Mouse (Mus musculus) left cerebral cortex, postnatal 14 days (tissue): Measurements from ENCODE around the gene Trim43c. TPM values are rescaled to one million over a fixed set of nuclear protein-coding genes. Genes with fewer than 3 reads are reported as not detected.
"Not testable (repeated sequence)": the region's sequence is repeated elsewhere in the genome, so short reads cannot be mapped to it uniquely, and the experiment has no call there.

Experiments used
- DNase-seq, 2 experiments: peaks; one replicate each; pipeline ENCODE4 v3.0.0; 2021 to 2022; ENCODE audit warnings: low spot score in 2 of 2, mixed read lengths in 1 of 2
- intact Hi-C: fragments of 180-260 bp; cut with DNase I; formaldehyde crosslinking; loops from one replicate; pipeline ENCODE4 v1.15.1; 2025
- long read RNA-seq, 2 experiments: library from polyadenylated mRNA; stranded (forward); transcript quantifications; one replicate each; pipeline ENCODE4 v2.0.0; 2021
- total RNA-seq, 2 experiments: library from RNA; stranded (reverse); gene quantifications; 2 replicates each; pipeline ENCODE4 v1.2.3; 2021

Gene Trim43c
- not detected for total RNA-seq
- long read RNA-seq, experiment 1: 0 reads
- long read RNA-seq, experiment 2: 0 reads

DNA sequence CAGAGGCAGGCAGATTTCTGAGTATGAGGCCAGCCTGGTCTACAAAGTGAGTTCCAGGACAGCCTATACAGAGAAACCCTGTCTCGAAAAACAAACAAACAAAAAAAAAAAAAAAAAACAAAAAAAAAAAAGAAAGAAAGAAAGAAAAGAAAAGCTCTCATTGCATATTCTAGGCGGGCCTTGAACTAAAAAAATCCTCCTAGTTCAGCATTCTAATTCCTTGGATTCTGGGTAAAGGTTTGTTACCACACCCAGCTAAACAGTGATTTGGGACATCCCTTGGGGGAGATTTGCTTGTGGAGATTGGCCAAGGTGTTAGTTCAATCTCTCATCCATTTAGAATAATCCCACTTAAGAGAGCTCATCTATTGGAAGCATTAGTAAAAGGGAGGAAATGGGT is at the start of gene Trim43c:
Gene Trim43c (plus strand): TSS at position 301 of the 400 bp plus-strand sequence.
- DNase-seq, intact Hi-C loops: not testable (repeated sequence)

DNA sequence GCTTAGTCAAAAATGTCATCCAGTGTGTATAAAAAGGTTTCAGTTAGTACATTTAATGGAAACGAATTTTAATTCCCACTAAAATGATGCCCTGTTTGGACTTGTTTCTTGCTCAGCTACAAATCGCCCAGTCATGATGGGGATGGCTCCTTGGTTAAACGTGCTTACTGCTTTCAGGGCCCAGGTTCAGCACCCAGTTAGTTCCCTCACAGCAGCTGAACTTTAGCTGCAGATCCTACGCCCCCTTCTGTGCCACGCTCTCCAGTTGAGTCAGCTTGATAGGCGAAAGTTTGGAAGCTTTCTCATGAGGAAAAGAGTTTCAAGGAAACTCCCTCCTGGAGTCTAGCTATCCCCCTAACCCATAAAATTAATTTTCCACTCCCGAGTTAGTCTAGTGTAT is 14.1 kb downstream of the Trim43c start:
- DNase-seq, intact Hi-C loops: not testable (repeated sequence)

DNA sequence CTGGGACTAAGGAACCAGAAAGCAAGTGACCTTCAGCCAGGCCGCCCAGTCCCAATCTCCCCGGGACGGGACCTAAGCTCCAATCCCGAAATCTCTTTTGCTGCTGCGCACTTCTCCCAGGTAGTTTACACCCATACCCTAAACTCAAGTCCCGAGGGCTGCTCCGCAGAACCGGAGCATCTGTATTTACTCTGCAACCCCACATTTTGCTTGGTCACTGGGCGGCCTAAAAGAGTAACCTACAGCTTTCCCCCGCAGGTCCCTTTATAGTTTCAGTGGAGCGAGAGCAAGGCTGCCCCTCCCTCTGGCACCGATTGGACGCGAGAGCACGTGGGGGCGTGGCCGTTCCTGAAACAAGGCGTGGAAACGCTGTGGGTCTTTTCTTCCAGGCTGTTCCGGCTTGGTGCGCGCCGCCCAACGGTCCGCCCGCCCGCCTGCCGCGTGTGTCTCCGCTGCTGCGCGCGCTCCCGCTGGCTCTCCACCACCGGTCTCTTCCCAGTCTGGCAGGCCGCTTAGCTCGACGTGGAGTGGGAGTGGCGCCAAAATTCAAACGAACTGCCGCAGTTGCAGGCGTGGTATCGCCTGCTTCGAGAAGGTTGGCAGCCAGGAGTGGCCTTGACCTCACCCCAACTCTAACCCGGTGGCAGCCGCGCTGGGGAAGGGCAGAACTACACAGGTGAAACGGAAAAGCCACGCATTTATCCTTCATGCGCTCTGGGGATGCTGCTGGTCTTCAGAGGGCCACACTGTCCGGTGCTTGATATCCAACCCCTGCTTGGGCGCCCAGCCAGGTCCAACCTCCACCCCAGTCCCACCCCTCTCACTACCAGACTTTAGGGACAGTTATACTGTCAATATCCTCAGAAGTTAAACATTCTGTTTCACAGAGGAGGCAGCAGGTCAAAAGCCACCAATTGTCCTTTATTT is 19.9 kb downstream of the Trim43c start:
- intact Hi-C loops: not testable (repeated sequence)
- peak; percentile 86 to 90 for DNase-seq

Other genes starting within 250 kb of the Trim43c start
- 10 to 100 TPM; 27.3 to 33.1 TPM for gene Mthfsl, start 118.9 kb upstream of the Trim43c start, total RNA-seq
- gene Bcl2a1d, start 107.2 kb upstream of the Trim43c start, total RNA-seq: under 1 TPM in 1 of 2 experiments, not detected in 1; 0.42 TPM
- not detected for gene Bcl2a1a, start 117.7 kb downstream of the Trim43c start, total RNA-seq